Mouse (Mus musculus) embryonic facial prominence, embryonic 11.5 days (tissue): ENCODE data around the gene Otx2. TPM values are rescaled to one million over a fixed set of nuclear protein-coding genes. Genes with fewer than 3 reads are reported as not detected.
"Not testable (repeated sequence)": the region's sequence is repeated elsewhere in the genome, so short reads cannot be mapped to it uniquely, and the experiment has no call there.

Experiments used
- ATAC-seq: fragments of 200-750 bp; cut with Nextera tagmentation; replicated peaks from 2 replicates; pipeline ENCODE4 v1.8.0; 2017; ENCODE audit warnings: low read depth; ENCODE audit not compliant: insufficient number of reproducible peaks, low FRiP score, low TSS enrichment
- DNase-seq: peaks from one replicate; pipeline ENCODE4 v3.0.0-alpha.2; 2015; ENCODE audit warnings: low spot score
- H3K27ac ChIP-seq: fragments of 300-500 bp; sonication (generic); replicated peaks from 2 replicates; pipeline ENCODE4 v1.5.1; 2014; ENCODE audit warnings: mild to moderate bottlenecking, low read depth, low read length, control low read depth
- H3K27me3 ChIP-seq: fragments of 300-500 bp; sonication (generic); 2 replicates; pipeline ENCODE4 v1.6.1; 2014; ENCODE audit warnings: mild to moderate bottlenecking, low read length, moderate library complexity, mixed read lengths; ENCODE audit not compliant: control insufficient read depth, insufficient read depth
- H3K36me3 ChIP-seq: fragments of 300-500 bp; sonication (generic); replicated peaks from 2 replicates; pipeline ENCODE4 v1.6.1; 2014; ENCODE audit warnings: low read depth, mild to moderate bottlenecking, low read length, moderate library complexity, mixed read lengths; ENCODE audit not compliant: control insufficient read depth, insufficient read depth
- H3K4me1 ChIP-seq: fragments of 300-500 bp; sonication (generic); 2 replicates; pipeline ENCODE4 v1.6.1; 2014; ENCODE audit warnings: low read length, mixed read lengths; ENCODE audit not compliant: control insufficient read depth, insufficient read depth
- H3K4me2 ChIP-seq: fragments of 300-500 bp; sonication (generic); 2 replicates; pipeline ENCODE4 v1.6.1; 2014; ENCODE audit warnings: low read depth, mild to moderate bottlenecking, control low read depth, low read length, moderate library complexity
- H3K4me3 ChIP-seq: fragments of 300-500 bp; sonication (generic); 2 replicates; pipeline ENCODE4 v1.5.1; 2014; ENCODE audit warnings: low read depth, low read length, control low read depth
- H3K9ac ChIP-seq: fragments of 300-500 bp; sonication (generic); replicated peaks from 2 replicates; pipeline ENCODE4 v1.6.1; 2014; ENCODE audit warnings: mild to moderate bottlenecking, control low read depth, low read length
- H3K9me3 ChIP-seq: fragments of 300-500 bp; sonication (generic); replicated peaks from 2 replicates; pipeline ENCODE4 v1.6.1; 2016; ENCODE audit warnings: mild to moderate bottlenecking, low read length, inconsistent platforms, mixed read lengths; ENCODE audit not compliant: control insufficient read depth
- WGBS: fragments of 180-500 bp; shearing (Covaris S2); extraction: QIAGEN DNeasy Blood & Tissue Kit; methylation state at CpG from one replicate; pipeline ENCODE4 v1.1.7; 2014; 5-methylcytosine and 5-hydroxymethylcytosine counted together
- polyA plus RNA-seq: library from polyadenylated mRNA; unstranded; fragments of >200 nt; fragmentation: Nextera tagmentation; extraction: Ambion mirVana; gene quantifications from 2 replicates; pipeline ENCODE4 v1.2.1, GENCODE M21; 2014

Otx2 gene
- polyA plus RNA-seq, 1 experiment from 2014 or later, result 20.5 TPM

- not testable (repeated sequence) for H3K27ac ChIP-seq, H3K4me2 ChIP-seq, H3K4me1 ChIP-seq, DNase-seq, H3K9ac ChIP-seq, H3K36me3 ChIP-seq, H3K27me3 ChIP-seq, H3K9me3 ChIP-seq, ATAC-seq, H3K4me3 ChIP-seq
- WGBS, result 82% methylated on average over 9 of the region's 9 CpGs
These were observed 50.9 kb downstream of the Otx2 start for GRCm38 (mm10) chr14:48622726-48623125.

GRCm38 (mm10) chr14:48616361-48616760, 57.3 kb downstream of the Otx2 start:
- WGBS, result 76% methylated on average over 5 of the region's 5 CpGs
- ATAC-seq (no peak), DNase-seq (no peak)
- Histone ChIP-seq H3K4me2 (no peak overlapping the region), H3K9me3 (no peaks in the 10 kb centered on the region), H3K27me3 (no peaks in the 10 kb centered on the region), H3K9ac (no peak overlapping the region), H3K4me3 (no peak overlapping the region), H3K36me3 (no peaks in the 10 kb centered on the region), H3K27ac (no peak overlapping the region), H3K4me1 (no peaks in the 10 kb centered on the region)

DNA sequence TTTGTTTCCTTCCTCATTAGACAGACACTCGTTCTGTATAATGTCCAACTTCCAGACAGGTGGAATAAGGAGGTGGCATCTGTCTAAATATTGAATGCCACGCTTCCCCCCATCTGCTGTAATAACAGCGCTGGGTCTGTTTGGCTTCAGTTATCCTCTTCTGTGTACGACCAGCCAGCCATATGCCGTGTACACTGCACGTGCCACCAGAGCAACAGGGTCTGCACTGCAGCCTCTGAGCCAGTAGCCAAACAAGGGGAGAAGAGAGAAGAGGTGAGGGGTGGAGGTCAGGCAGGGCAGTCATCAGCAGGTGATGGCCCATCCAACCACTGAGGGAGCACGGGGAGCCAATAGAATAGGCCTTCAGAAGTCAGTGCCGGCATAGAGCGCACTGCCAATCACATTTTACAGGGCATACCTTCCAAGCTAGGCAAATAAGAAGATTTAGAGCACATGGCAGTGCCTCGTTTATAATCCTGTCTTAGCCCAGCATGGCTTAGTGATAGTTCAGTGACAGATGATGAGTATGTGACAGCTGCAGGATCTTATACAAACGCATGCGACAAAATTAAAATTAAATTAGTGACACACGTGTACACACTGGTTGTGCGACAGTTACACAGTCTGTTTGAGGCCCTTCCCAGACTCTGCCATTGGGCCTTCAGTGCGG, 64.8 kb downstream of the Otx2 start:
- no peak overlapping the region for H3K4me3 ChIP-seq
- DNase-seq, result no peak
- H3K4me1 ChIP-seq, result no peaks in the 10 kb centered on the region
- no peaks in the 10 kb centered on the region for H3K9me3 ChIP-seq
- H3K36me3 ChIP-seq, result no peaks in the 10 kb centered on the region
- ATAC-seq, result 0 out of 2 replicates have a peak, but pooled peaks have one; percentile 34
- WGBS, result 69% methylated on average over 15 of the region's 15 CpGs
- no peaks in the 10 kb centered on the region for H3K27me3 ChIP-seq
- H3K27ac ChIP-seq, result no peak overlapping the region
- no peak overlapping the region for H3K4me2 ChIP-seq
- no peak overlapping the region for H3K9ac ChIP-seq

Other genes starting within 250 kb of the Otx2 start
- 24.8 and 27.9 TPM in 2 replicates for gene Tmem260, start 227.7 kb downstream of the Otx2 start, polyA plus RNA-seq